Mouse (Mus musculus) CH12.LX (cell line): Measurements from ENCODE around the gene Nkx2-5. TPM values are rescaled to one million over a fixed set of nuclear protein-coding genes. Genes with fewer than 3 reads are reported as not detected.

ENCODE experiments used
- DNase-seq: peaks from one replicate; pipeline ENCODE4 v3.0.0-alpha.2; 2013; ENCODE audit errors: extremely low read depth
- H3K27ac ChIP-seq: 2 replicates; pipeline ENCODE4 v1.5.1; 2012; ENCODE audit warnings: low read depth, mild to moderate bottlenecking, control low read depth, moderate library complexity; ENCODE audit not compliant: insufficient read depth
- H3K27me3 ChIP-seq: replicated peaks from 2 replicates; pipeline ENCODE3; 2012; ENCODE audit warnings: inconsistent platforms
- H3K36me3 ChIP-seq, 2 experiments: replicated peaks in 1 of 2; 2 replicates each; pipeline versions ENCODE3 to v1.6.1; 2012; ENCODE audit warnings: inconsistent platforms in 1 of 2, low read length in 1 of 2, mild to moderate bottlenecking in 1 of 2, mixed read lengths in 1 of 2, moderate library complexity in 1 of 2; ENCODE audit not compliant: control insufficient read depth in 1 of 2, insufficient read depth in 1 of 2
- H3K4me1 ChIP-seq, 2 experiments: 2 replicates each; pipeline ENCODE4 v1.6.1; 2012; ENCODE audit warnings: inconsistent platforms in 1 of 2, moderate library complexity in 1 of 2; ENCODE audit not compliant: insufficient read depth in 2 of 2, control insufficient read depth in 1 of 2
- H3K4me2 ChIP-seq: 2 replicates; pipeline ENCODE4 v1.6.1; 2012; ENCODE audit warnings: low read depth, mild to moderate bottlenecking, control low read depth; ENCODE audit not compliant: poor library complexity, insufficient read depth, severe bottlenecking
- H3K4me3 ChIP-seq, 3 experiments: fragments of 150-350 bp in 1 of 3; sonication (generic) in 1 of 3; replicated peaks in 1 of 3; 2 replicates each; pipeline versions ENCODE3 to v1.5.1; 2011 to 2012; ENCODE audit warnings: low read depth in 2 of 3, low read length in 2 of 3, mild to moderate bottlenecking in 2 of 3, moderate library complexity in 2 of 3, control low read depth in 1 of 3, improper control_type of control experiment in 1 of 3, inconsistent platforms in 1 of 3, mixed read lengths in 1 of 3; ENCODE audit not compliant: poor library complexity in 1 of 3
- H3K79me2 ChIP-seq: replicated peaks from 2 replicates; pipeline ENCODE4 v1.6.1; 2012; ENCODE audit warnings: mild to moderate bottlenecking, moderate library complexity; ENCODE audit not compliant: control insufficient read depth, poor library complexity, insufficient read depth, severe bottlenecking; ENCODE audit errors: extremely low read depth
- H3K9ac ChIP-seq: 2 replicates; pipeline ENCODE4 v1.6.1; 2012; ENCODE audit warnings: low read depth, mild to moderate bottlenecking, control low read depth, moderate library complexity; ENCODE audit not compliant: insufficient read depth
- H3K9me3 ChIP-seq: replicated peaks from 2 replicates; pipeline ENCODE3; 2012; ENCODE audit warnings: low read length, inconsistent platforms, mixed read lengths
- CTCF ChIP-seq, 2 experiments: IDR thresholded peaks in 1 of 2; conservative IDR thresholded peaks in 1 of 2; 2 replicates each; pipeline ENCODE4 v1.5.1; 2011 to 2012; ENCODE audit warnings: low read depth in 2 of 2, low read length in 2 of 2, improper control_type of control experiment in 1 of 2, inconsistent platforms in 1 of 2, mild to moderate bottlenecking in 1 of 2, moderate library complexity in 1 of 2
- E2F4 ChIP-seq: IDR thresholded peaks from 2 replicates; pipeline ENCODE4 v1.6.1; 2011; ENCODE audit warnings: low read depth, low read length, improper control_type of control experiment; ENCODE audit not compliant: insufficient replicate concordance
- EP300 ChIP-seq: IDR thresholded peaks from 2 replicates; pipeline ENCODE4 v1.6.1; 2011; ENCODE audit warnings: low read length, improper control_type of control experiment
- GABPA ChIP-seq: IDR thresholded peaks from 2 replicates; pipeline ENCODE4 v1.6.1; 2012; ENCODE audit warnings: low read depth, low read length, improper control_type of control experiment, inconsistent platforms; ENCODE audit not compliant: insufficient replicate concordance
- HCFC1 ChIP-seq: IDR thresholded peaks from 2 replicates; pipeline ENCODE4 v1.6.1; 2012; ENCODE audit warnings: low read depth, mild to moderate bottlenecking, inconsistent platforms, low read length, improper control_type of control experiment
- IRF4 ChIP-seq: IDR thresholded peaks from 2 replicates; pipeline ENCODE4 v1.6.1; 2014; ENCODE audit warnings: low read depth, mild to moderate bottlenecking, inconsistent platforms, low read length, improper control_type of control experiment
- JUN ChIP-seq: IDR thresholded peaks from 2 replicates; pipeline ENCODE4 v1.6.1; 2011; ENCODE audit warnings: low read depth, mild to moderate bottlenecking, low read length, improper control_type of control experiment, moderate library complexity; ENCODE audit not compliant: insufficient read depth
- JUND ChIP-seq: conservative IDR thresholded peaks from 2 replicates; pipeline ENCODE4 v1.6.1; 2011; ENCODE audit warnings: low read depth, low read length, improper control_type of control experiment
- KAT2A ChIP-seq: IDR thresholded peaks from 2 replicates; pipeline ENCODE4 v1.6.1; 2012; ENCODE audit warnings: low read length, improper control_type of control experiment, inconsistent platforms; ENCODE audit not compliant: insufficient replicate concordance
- MAX ChIP-seq: IDR thresholded peaks from 2 replicates; pipeline ENCODE4 v1.6.1; 2011; ENCODE audit warnings: low read length, improper control_type of control experiment
- MAZ ChIP-seq: IDR thresholded peaks from 2 replicates; pipeline ENCODE4 v1.6.1; 2012; ENCODE audit warnings: low read depth, mild to moderate bottlenecking, inconsistent platforms, low read length, improper control_type of control experiment, moderate library complexity
- MXI1 ChIP-seq: IDR thresholded peaks from 2 replicates; pipeline ENCODE4 v1.6.1; 2011; ENCODE audit warnings: mild to moderate bottlenecking, low read depth, low read length, improper control_type of control experiment
- NELFE ChIP-seq: IDR thresholded peaks from 2 replicates; pipeline ENCODE4 v1.6.1; 2011; ENCODE audit warnings: low read depth, low read length, improper control_type of control experiment
- NRF1 ChIP-seq: IDR thresholded peaks from 2 replicates; pipeline ENCODE4 v1.6.1; 2014; ENCODE audit warnings: low read depth, mild to moderate bottlenecking, inconsistent platforms, low read length, improper control_type of control experiment, moderate library complexity
- PAX5 ChIP-seq: IDR thresholded peaks from 2 replicates; pipeline ENCODE4 v1.6.1; 2012; ENCODE audit warnings: low read length, inconsistent platforms, mixed read lengths
- POLR2A ChIP-seq: IDR thresholded peaks from 2 replicates; pipeline ENCODE4 v1.6.1; 2011; ENCODE audit warnings: low read depth, mild to moderate bottlenecking, improper control_type of control experiment, low read length
- RAD21 ChIP-seq: IDR thresholded peaks from 2 replicates; pipeline ENCODE4 v1.6.1; 2011; ENCODE audit warnings: low read depth, mild to moderate bottlenecking, low read length, improper control_type of control experiment, moderate library complexity
- SMC3 ChIP-seq: IDR thresholded peaks from 2 replicates; pipeline ENCODE4 v1.6.1; 2011; ENCODE audit warnings: low read depth, low read length, improper control_type of control experiment
- TBP ChIP-seq: conservative IDR thresholded peaks from 2 replicates; pipeline ENCODE4 v1.6.1; 2011; ENCODE audit warnings: low read depth, low read length, improper control_type of control experiment
- TCF12 ChIP-seq: IDR thresholded peaks from 2 replicates; pipeline ENCODE4 v1.6.1; 2014; ENCODE audit warnings: low read depth, mild to moderate bottlenecking, inconsistent platforms, low read length, improper control_type of control experiment
- UBTF ChIP-seq: IDR thresholded peaks from 2 replicates; pipeline ENCODE4 v1.6.1; 2012; ENCODE audit warnings: low read depth, mild to moderate bottlenecking, inconsistent platforms, low read length, improper control_type of control experiment, moderate library complexity
- USF1 ChIP-seq: IDR thresholded peaks from 2 replicates; pipeline ENCODE4 v1.6.1; 2014; ENCODE audit warnings: low read depth, mild to moderate bottlenecking, inconsistent platforms, low read length, improper control_type of control experiment
- USF2 ChIP-seq: conservative IDR thresholded peaks from 2 replicates; pipeline ENCODE4 v1.6.1; 2011; ENCODE audit warnings: low read depth, low read length, improper control_type of control experiment
- ZC3H11A ChIP-seq: IDR thresholded peaks from 2 replicates; pipeline ENCODE4 v1.6.1; 2012; ENCODE audit warnings: low read depth, mild to moderate bottlenecking, inconsistent platforms, low read length, improper control_type of control experiment
- ZKSCAN1 ChIP-seq: IDR thresholded peaks from 2 replicates; pipeline ENCODE4 v1.6.1; 2012; ENCODE audit warnings: low read depth, inconsistent platforms, low read length, improper control_type of control experiment, borderline replicate concordance
- ZNF384 ChIP-seq: IDR thresholded peaks from 2 replicates; pipeline ENCODE4 v1.6.1; 2012; ENCODE audit warnings: low read depth, low read length, improper control_type of control experiment, inconsistent platforms
- dilution Hi-C: fragments of 300-500 bp; cut with MboI; formaldehyde crosslinking; loops from 2 replicates; pipeline ENCODE4 v1.14.3; 2020; ENCODE audit warnings: low sequenced_read_pairs; ENCODE audit not compliant: extremely low pct_unique_long_range_greater_than_20kb, extremely low pct_ligation_motif_present
- in situ Hi-C: fragments of 300-500 bp; cut with MboI; formaldehyde crosslinking; loops from 3 replicates; pipeline ENCODE4 v1.14.3; 2019; ENCODE audit warnings: low sequenced_read_pairs, low pct_ligation_motif_present, low pct_unique_long_range_greater_than_20kb, mixed read lengths
- polyA plus RNA-seq: library from polyadenylated mRNA; unstranded; fragments of >175 nt; gene quantifications from 2 replicates; pipeline ENCODE4 v1.2.1, GENCODE M21; 2012; ENCODE audit warnings: low read depth; ENCODE audit not compliant: insufficient read length
- total RNA-seq, 2 experiments: library from RNA; depleted of rRNA; stranded (reverse); fragments of 300-350 nt in 1 of 2; fragments of >200 nt in 1 of 2; gene quantifications; 2 replicates each; pipeline ENCODE4 v1.2.3; 2012 to 2014

The Nkx2-5 gene
- total and polyA plus RNA-seq, 3 experiments, result not detected

DNA sequence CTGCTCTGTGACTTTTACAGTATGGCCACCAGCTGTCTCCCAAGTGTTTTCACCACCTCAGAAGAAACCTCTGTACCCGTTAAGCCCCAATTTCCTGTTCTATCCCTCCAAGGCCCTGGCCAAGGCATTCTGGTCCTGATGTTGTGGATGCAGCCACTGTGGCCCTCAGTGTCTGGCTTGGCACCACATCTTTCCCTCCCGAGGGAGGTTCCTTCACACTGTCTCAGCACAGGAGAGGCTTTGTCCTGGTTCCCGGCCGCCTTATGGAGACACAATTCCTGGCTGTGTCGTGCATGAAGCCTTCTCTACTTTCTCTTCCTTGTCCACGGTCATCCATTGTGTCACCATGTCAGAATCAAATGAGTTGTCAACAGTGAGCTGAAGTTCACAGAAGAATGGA lies 48.7 kb upstream of the Nkx2-5 start:
- no peaks in the 10 kb centered on the region for H3K27me3 ChIP-seq
- H3K4me3 ChIP-seq, result no peak overlapping the region
- H3K79me2 ChIP-seq, result no peaks in the 10 kb centered on the region
- DNase-seq, result no peak
- no peak overlapping the region for H3K4me2 ChIP-seq
- H3K9me3 ChIP-seq, result peaks cover 9% of the 10 kb centered on the region
- TF ChIP-seq KAT2A (no peak), TCF12 (no peak), TBP (no peak), NELFE (no peak), MAX (no peak), SMC3 (no peak), PAX5 (no peak), ZC3H11A (no peak), RAD21 (no peak), CTCF (conservative IDR thresholded peaks at IDR 0.05 in 1 of 2, IDR thresholded peaks at IDR 0.05 in 1 of 2; ENCODE audit: low read depth in 2 of 2, low read length in 2 of 2) (no peak), UBTF (no peak), POLR2A (no peak), EP300 (no peak), E2F4 (no peak), HCFC1 (no peak), MAZ (no peak), NRF1 (no peak), ZKSCAN1 (no peak), GABPA (no peak)
- peaks cover 2 to 10% of the 10 kb centered on the region in 2 experiments; a peak in 2 of 4 replicates for H3K4me1 ChIP-seq
- no peaks in the 10 kb centered on the region for H3K36me3 ChIP-seq
- H3K27ac ChIP-seq, result no peak overlapping the region
- in situ Hi-C loops, result no loop called here
- H3K9ac ChIP-seq, result no peak overlapping the region
- dilution Hi-C loops, result no loop called here

DNA sequence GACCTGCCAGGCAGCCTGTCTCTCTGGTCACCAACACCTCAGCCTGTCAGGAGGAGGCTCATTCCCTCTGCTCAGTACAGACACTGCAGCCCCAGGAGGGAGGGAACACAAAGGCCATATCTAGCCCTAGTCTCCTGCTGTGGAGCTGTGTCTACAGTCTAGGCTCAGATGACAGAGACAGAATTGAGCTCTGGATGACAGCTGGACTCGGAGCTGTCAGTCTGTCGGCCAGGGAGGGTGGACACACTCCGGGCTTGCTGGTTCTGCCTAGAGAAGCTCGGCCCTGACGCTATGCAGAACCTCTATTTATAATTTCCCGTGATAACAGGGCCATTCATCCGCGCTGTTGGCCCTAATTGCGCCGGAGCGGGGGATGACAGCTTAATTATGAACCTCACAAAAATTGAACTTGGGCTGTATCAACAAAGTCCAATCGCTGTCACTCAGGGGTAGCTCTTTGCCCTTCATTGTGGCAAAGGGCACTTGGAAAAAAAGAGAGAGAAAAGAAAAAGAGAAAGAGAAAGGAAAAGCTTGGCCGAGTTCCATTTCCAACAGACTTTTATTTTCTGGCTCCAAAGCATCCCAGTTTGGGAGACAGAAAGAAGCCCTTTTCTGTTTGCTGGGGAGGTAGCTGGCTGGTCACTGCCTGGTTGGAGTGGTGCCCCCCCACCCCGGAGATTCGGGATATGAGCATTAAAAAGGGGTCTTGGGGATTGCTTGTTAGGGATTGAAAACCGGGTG lies 48.0 kb upstream of the Nkx2-5 start:
- H3K4me3 ChIP-seq, result no peak overlapping the region

More for the DNA sequence above, 48.0 kb upstream of the Nkx2-5 start:
- Histone ChIP-seq H3K9me3 (peaks cover 9% of the 10 kb centered on the region), H3K9ac (no peak overlapping the region), H3K4me2 (no peak overlapping the region), H3K79me2 (no peaks in the 10 kb centered on the region), H3K27ac (no peak overlapping the region)
- dilution Hi-C loops, result no loop called here
- TF ChIP-seq USF1 (no peak), MXI1 (no peak), TBP (no peak), IRF4 (no peak), RAD21 (no peak), JUND (no peak), SMC3 (no peak), UBTF (no peak), ZNF384 (no peak), USF2 (no peak), HCFC1 (no peak), JUN (no peak), MAZ (no peak), MAX (no peak)
- TF ChIP-seq, all 38 proteins: peak for 0
- in situ Hi-C loops, result no loop called here
- Histone ChIP-seq H3K36me3 (no peaks in the 10 kb centered on the region), H3K4me1 (peaks cover 2 to 17% of the 10 kb centered on the region in 2 experiments; a peak in 2 of 4 replicates), H3K27me3 (no peaks in the 10 kb centered on the region)
- no peak for DNase-seq
